Mouse (Mus musculus): ENCODE results near the gene Lgmn.

DNA sequence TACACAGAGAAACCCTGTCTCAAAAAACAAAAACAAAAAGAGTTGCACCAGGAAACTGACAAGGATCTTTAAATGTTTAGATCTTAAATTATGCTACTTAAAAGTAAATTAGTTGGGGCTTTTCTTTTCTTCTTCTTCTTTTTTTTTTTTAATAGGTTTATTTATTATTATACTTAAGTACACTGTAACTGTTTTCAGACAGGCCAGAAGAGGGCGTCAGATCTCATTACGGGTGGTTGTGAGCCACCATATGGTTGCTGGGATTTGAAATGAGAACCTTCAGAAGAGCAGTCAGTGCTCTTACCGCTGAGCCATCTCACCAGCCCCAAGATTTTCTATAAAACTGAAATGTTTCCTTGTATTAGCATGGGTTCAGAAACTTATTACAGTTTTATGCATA lies 45.3 kb upstream of the Lgmn start:
- no peak for TF ChIP-seq NELFE (IDR thresholded peaks at IDR 0.05; ENCODE audit: low read depth, low read length)
- no peak for TF ChIP-seq E2F4 (IDR thresholded peaks at IDR 0.05; ENCODE audit: borderline replicate concordance, low read depth, low read length)
- 0 out of 2 replicates have a peak, but pooled peaks have one; percentile 5 for TF ChIP-seq ZC3H11A (IDR thresholded peaks at IDR 0.05; ENCODE audit: low read depth, low read length)
- no peak for TF ChIP-seq USF1 (IDR thresholded peaks at IDR 0.05; ENCODE audit: low read depth, low read length)
- no peak for TF ChIP-seq RCOR1 (IDR thresholded peaks at IDR 0.05; ENCODE audit: low read depth, low read length)
- no peak for TF ChIP-seq TCF12 (IDR thresholded peaks at IDR 0.05; ENCODE audit: low read depth, low read length)
- TF ChIP-seq ELF1 (IDR thresholded peaks at IDR 0.05; ENCODE audit: low read depth, low read length), result no peak

Data from MEL (cell line).